Mouse (Mus musculus) myocyte (in vitro differentiated cells): ENCODE data around the gene Hoxa13.

ENCODE experiments used
- POLR2A ChIP-seq: IDR thresholded peaks from one replicate; pipeline ENCODE4 v1.6.1; 2011; ENCODE audit warnings: low read depth, mild to moderate bottlenecking, control low read depth, moderate library complexity; ENCODE audit not compliant: insufficient read length
- USF1 ChIP-seq: IDR thresholded peaks from one replicate; pipeline ENCODE4 v1.6.1; 2011; ENCODE audit warnings: low read depth, mild to moderate bottlenecking, control low read depth, moderate library complexity

GRCm38 (mm10) chr6:52266666-52266985 is 5.9 kb upstream of the Hoxa13 start:
- TF ChIP-seq USF1 (no peak), POLR2A (no peak)
